Mouse (Mus musculus) neural tube, embryonic 13.5 days (tissue): ENCODE data around the gene Pkd1l1. TPM values are rescaled to one million over a fixed set of nuclear protein-coding genes. Genes with fewer than 3 reads are reported as not detected.

Source experiments
- ATAC-seq: fragments of 200-750 bp; cut with Nextera tagmentation; 2 replicates; pipeline ENCODE4 v1.8.0; 2017; ENCODE audit warnings: low read depth, mild to moderate bottlenecking, moderate TSS enrichment, moderate library complexity
- H3K27ac ChIP-seq: fragments of 300-500 bp; sonication (generic); replicated peaks from 2 replicates; pipeline ENCODE4 v1.5.1; 2015; ENCODE audit warnings: moderate library complexity, mild to moderate bottlenecking, inconsistent platforms
- H3K27me3 ChIP-seq: fragments of 300-500 bp; sonication (generic); 2 replicates; pipeline ENCODE4 v1.6.1; 2015; ENCODE audit warnings: mild to moderate bottlenecking, inconsistent platforms
- H3K36me3 ChIP-seq: fragments of 300-500 bp; sonication (generic); 2 replicates; pipeline ENCODE4 v1.6.1; 2015; ENCODE audit warnings: mild to moderate bottlenecking, inconsistent platforms
- H3K4me1 ChIP-seq: fragments of 300-500 bp; sonication (generic); replicated peaks from 2 replicates; pipeline ENCODE4 v1.6.1; 2015; ENCODE audit warnings: inconsistent platforms
- H3K4me2 ChIP-seq: fragments of 300-500 bp; sonication (generic); 2 replicates; pipeline ENCODE4 v1.6.1; 2015; ENCODE audit warnings: inconsistent platforms, mild to moderate bottlenecking, moderate library complexity
- H3K4me3 ChIP-seq: fragments of 300-500 bp; sonication (generic); 2 replicates; pipeline ENCODE4 v1.5.1; 2015; ENCODE audit warnings: mild to moderate bottlenecking, inconsistent platforms
- H3K9ac ChIP-seq: fragments of 300-500 bp; sonication (generic); 2 replicates; pipeline ENCODE4 v1.6.1; 2015; ENCODE audit warnings: moderate library complexity, mild to moderate bottlenecking, inconsistent platforms
- H3K9me3 ChIP-seq: fragments of 300-500 bp; sonication (generic); 2 replicates; pipeline ENCODE4 v1.6.1; 2016; ENCODE audit warnings: inconsistent platforms
- WGBS: fragments of 180-500 bp; shearing (Covaris S2); methylation state at CpG from one replicate; pipeline ENCODE4 v1.1.7; 2015; 5-methylcytosine and 5-hydroxymethylcytosine counted together
- polyA plus RNA-seq: library from polyadenylated mRNA; unstranded; fragments of >200 nt; fragmentation: Nextera tagmentation; extraction: Ambion mirVana; gene quantifications from 2 replicates; pipeline ENCODE4 v1.2.1, GENCODE M21; 2015

The Pkd1l1 gene
- polyA plus RNA-seq, 1 experiment from 2014 or later: 0.21 TPM

DNA sequence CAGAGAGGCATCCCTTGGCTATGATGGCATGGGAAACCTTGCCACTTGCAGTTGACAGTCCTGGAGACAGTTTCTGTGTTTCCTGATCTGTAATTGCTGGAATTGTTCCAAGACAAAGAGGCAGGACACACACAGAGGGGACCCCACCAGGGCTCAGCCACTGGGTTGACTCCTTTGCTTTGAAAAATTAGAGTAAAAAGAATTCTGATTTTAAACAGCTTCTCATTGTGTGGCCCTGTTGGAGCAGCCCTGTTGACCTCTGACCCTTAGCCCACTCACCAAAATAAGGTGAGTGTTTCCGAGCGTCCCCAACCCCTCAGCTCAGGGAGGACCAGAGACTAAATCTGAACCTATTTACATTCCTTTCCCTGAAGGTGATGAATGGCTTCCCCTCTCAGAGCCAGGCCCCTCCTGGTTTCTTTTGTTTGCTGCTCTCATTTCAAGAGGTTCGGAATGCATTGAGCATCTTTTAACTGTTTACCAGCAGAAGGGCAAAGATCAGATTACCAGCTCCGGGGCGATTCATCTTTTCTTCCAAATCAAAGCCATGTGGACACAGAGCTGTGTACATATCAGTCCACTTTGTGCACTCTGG is 161.5 kb downstream of the Pkd1l1 start:
- no peaks in the 10 kb centered on the region for H3K9me3 ChIP-seq

DNA sequence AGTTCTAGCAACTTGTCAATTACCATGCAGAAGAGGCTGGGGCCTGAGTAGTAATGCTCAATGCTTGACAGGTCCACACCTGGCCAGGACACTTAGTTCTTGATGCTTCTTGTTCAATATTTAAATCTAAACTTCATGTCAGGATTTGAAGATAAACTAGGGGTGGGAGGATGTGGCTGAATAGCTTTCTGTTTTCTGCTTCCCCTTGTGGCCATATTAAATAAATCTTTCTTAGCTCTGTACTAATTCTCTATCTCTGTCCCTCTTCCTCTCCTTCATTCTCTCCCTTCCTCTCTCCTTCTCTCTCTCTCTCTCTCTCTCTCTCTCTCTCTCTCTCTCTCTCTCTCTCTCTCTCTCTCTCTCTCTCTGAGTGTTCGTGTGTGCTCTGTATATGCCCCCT is 163.4 kb downstream of the Pkd1l1 start:
- Histone ChIP-seq H3K27ac (no peak overlapping the region), H3K27me3 (no peaks in the 10 kb centered on the region), H3K9me3 (no peaks in the 10 kb centered on the region), H3K36me3 (no peaks in the 10 kb centered on the region), H3K4me2 (no peak overlapping the region), H3K4me1 (peaks cover 13% of the 10 kb centered on the region), H3K4me3 (no peak overlapping the region), H3K9ac (no peak overlapping the region)
- WGBS: 83% methylated on average over 1 of the region's 1 CpGs
- no peak for ATAC-seq

More for the DNA sequence above, 161.5 kb downstream of the Pkd1l1 start:
- Histone ChIP-seq H3K9ac (no peak overlapping the region), H3K4me2 (no peak overlapping the region), H3K36me3 (no peaks in the 10 kb centered on the region), H3K27ac (no peak overlapping the region), H3K4me3 (no peak overlapping the region), H3K4me1 (peaks cover 13% of the 10 kb centered on the region), H3K27me3 (no peaks in the 10 kb centered on the region)
- no peak for ATAC-seq
- 5% methylated on average over 5 of the region's 5 CpGs for WGBS

DNA sequence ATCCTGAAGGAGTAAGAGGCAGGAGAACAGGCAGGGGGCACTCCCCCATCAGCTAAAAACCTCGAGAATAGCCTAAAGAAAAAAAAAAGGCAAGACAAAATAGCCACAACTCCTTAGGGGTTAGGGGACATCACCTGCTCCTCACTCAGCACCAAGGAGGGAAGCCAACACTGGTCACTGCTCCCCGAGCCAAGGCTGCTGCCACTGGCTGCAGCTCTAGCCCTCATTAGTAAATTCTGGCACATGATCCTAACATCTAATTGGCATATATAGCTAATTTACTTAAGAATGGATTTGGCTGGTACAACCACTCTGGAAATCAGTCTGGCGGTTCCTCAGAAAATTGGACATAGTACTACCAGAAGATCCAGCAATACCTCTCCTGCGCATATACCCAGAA is 166.1 kb downstream of the Pkd1l1 start:
- no peaks in the 10 kb centered on the region for H3K36me3 ChIP-seq
- H3K27me3 ChIP-seq: no peaks in the 10 kb centered on the region
- no peak overlapping the region for H3K4me3 ChIP-seq
- no peak for ATAC-seq
- H3K27ac ChIP-seq: no peak overlapping the region
- peaks cover 8% of the 10 kb centered on the region; the same call in 1 of the 2 replicates for H3K4me1 ChIP-seq
- 77% methylated on average over 4 of the region's 4 CpGs for WGBS
- no peaks in the 10 kb centered on the region for H3K9me3 ChIP-seq
- H3K4me2 ChIP-seq: no peak overlapping the region
- no peak overlapping the region for H3K9ac ChIP-seq

DNA sequence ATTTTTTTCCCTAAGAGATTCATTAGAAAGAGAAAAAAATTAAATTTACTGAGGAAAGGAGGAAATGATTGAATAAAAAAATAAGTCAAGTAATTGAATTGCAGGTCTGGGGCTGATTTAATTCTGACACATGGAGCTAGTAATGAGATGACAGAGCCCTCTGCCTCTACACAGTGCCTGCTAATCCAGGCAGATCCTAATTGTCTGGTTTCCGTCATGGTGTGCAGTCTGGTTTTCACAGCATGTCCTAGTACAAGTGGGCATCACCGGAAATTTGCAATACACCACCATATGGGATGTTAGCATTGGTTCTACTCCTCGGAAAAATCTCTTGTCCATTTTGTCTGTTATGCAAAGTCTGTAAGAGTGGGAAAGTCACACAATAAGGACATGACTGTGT is 168.9 kb downstream of the Pkd1l1 start:
- ATAC-seq: peak; percentile 61; the same call in 1 of the 2 replicates
- Histone ChIP-seq H3K4me1 (no peaks in the 10 kb centered on the region), H3K36me3 (no peaks in the 10 kb centered on the region), H3K4me3 (no peak overlapping the region), H3K27ac (no peak overlapping the region), H3K27me3 (no peaks in the 10 kb centered on the region), H3K4me2 (no peak overlapping the region), H3K9ac (no peak overlapping the region), H3K9me3 (no peaks in the 10 kb centered on the region)
- 70% methylated on average over 3 of the region's 3 CpGs for WGBS

DNA sequence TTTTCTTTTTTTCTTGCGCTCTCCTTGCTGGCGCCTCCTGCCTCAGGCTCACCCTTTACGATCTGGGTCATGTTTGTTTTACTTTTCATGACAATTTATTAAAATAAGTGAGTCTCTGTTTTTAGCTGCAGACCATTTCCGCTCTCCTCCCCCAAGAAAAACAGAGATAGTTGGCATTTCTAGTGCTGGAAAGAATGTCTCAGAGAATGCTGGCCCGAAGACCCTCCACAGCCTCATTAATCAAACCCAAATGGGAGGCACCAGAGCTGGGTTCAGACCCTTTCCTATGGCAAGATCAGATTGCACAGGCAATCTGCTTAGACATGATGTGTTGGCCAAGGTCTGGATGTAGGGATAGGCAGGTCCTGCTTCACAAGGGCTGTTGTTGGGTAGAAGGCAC is 175.6 kb downstream of the Pkd1l1 start:
- WGBS: 78% methylated on average over 5 of the region's 5 CpGs
- H3K4me3 ChIP-seq: no peak overlapping the region
- H3K27me3 ChIP-seq: no peaks in the 10 kb centered on the region
- no peak overlapping the region for H3K9ac ChIP-seq
- H3K4me1 ChIP-seq: no peaks in the 10 kb centered on the region
- H3K4me2 ChIP-seq: no peak overlapping the region
- no peaks in the 10 kb centered on the region for H3K36me3 ChIP-seq
- no peak overlapping the region for H3K27ac ChIP-seq
- ATAC-seq: no peak
- no peaks in the 10 kb centered on the region for H3K9me3 ChIP-seq

DNA sequence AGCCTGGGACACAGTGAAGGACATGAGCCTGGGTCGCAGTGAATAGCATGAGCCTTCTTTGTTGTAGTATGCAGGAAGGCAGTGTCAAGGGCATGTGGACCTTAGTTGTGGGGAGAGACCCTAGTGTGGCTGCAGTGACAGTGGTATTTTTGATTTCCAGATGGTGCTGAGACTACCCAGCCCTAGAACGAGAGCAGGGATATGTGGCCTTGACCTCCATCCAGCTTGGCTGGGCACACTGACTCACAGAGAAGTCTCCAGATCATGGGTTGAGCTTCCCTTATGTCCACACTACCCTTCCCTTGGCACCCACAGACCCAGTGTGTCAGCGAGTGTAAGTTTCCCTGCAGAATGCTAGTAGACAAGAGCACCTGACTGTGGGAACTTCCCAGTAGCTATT is 178.0 kb downstream of the Pkd1l1 start:
- Histone ChIP-seq H3K36me3 (no peaks in the 10 kb centered on the region), H3K27ac (no peak overlapping the region), H3K9ac (no peak overlapping the region), H3K9me3 (no peaks in the 10 kb centered on the region), H3K4me3 (no peak overlapping the region), H3K27me3 (no peaks in the 10 kb centered on the region), H3K4me1 (no peaks in the 10 kb centered on the region), H3K4me2 (no peak overlapping the region)
- WGBS: 95% methylated on average over 3 of the region's 3 CpGs
- no peak for ATAC-seq

DNA sequence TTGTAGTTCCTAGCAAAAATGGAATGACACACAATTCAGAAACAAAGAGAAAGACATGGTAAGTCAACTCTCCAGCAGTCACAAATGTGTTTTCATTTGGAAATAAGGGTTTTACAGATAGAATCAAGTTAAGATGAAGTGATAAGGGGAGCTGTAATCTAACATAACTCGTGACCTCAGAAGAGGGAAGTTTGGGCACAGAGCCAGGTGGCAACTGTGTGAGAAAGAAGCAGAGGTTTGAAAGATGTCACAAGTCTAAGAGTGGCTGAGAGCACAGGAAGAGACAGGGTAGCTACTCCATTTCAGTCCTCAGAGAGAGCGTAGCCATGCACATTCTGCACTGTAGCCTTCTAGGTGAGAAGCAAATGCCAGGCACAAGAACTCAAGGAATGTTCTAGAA is 180.9 kb downstream of the Pkd1l1 start:
- H3K27me3 ChIP-seq: no peaks in the 10 kb centered on the region
- 86% methylated on average over 2 of the region's 2 CpGs for WGBS
- no peaks in the 10 kb centered on the region for H3K36me3 ChIP-seq
- no peak for ATAC-seq
- H3K4me1 ChIP-seq: no peaks in the 10 kb centered on the region
- no peaks in the 10 kb centered on the region for H3K9me3 ChIP-seq
- H3K27ac ChIP-seq: no peak overlapping the region
- no peak overlapping the region for H3K4me3 ChIP-seq
- H3K4me2 ChIP-seq: no peak overlapping the region
- H3K9ac ChIP-seq: no peak overlapping the region

DNA sequence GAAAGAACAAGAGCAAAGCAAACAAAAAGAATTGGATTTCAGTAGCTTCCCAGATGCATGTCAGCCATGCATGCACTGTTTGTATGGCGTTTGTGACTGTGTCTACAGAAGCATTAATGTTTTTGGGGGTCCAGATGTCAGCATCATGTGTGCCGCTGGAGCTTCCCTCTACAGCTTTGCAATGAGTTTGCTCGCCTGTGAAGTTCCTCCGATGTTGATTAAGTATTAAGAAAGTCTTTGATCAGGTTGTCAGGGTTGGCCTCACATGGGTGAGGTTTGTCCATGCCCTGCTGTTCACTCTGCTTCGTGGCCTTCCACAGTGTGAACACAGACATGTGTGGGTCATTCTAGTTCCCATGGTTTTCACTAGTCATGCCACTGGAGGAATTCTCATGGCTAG is 183.9 kb downstream of the Pkd1l1 start:
- 81% methylated on average over 5 of the region's 5 CpGs for WGBS

DNA sequence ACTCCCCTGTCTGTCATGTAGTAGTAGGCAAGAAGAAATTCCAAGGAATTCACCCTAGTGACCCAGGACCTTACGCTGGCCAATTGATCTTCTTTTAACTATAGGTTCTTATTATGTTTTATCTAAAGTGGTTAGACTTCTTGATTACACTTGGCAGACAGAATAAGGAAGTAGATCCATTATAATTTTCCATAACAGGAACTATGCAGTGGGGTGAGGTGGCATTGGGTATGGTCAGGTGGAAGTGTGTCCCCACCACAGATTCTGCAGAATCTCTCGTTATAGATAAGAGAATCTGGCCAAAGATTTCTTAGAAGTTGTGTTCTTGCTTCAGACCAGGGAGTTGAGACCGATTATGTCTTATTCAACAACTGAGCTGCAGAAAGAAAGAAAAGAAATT is 185.5 kb downstream of the Pkd1l1 start:
- Histone ChIP-seq H3K27ac (no peak overlapping the region), H3K36me3 (no peaks in the 10 kb centered on the region), H3K9me3 (no peaks in the 10 kb centered on the region), H3K9ac (no peak overlapping the region), H3K4me1 (no peaks in the 10 kb centered on the region), H3K4me2 (no peak overlapping the region), H3K27me3 (no peaks in the 10 kb centered on the region), H3K4me3 (no peak overlapping the region)
- ATAC-seq: no peak
- 87% methylated on average over 3 of the region's 3 CpGs for WGBS

More for the DNA sequence above, 183.9 kb downstream of the Pkd1l1 start:
- no peak overlapping the region for H3K4me2 ChIP-seq
- H3K4me3 ChIP-seq: no peak overlapping the region
- no peaks in the 10 kb centered on the region for H3K36me3 ChIP-seq
- H3K27me3 ChIP-seq: no peaks in the 10 kb centered on the region
- no peak for ATAC-seq
- H3K27ac ChIP-seq: no peak overlapping the region
- H3K9ac ChIP-seq: no peak overlapping the region
- H3K4me1 ChIP-seq: no peaks in the 10 kb centered on the region
- H3K9me3 ChIP-seq: no peaks in the 10 kb centered on the region

DNA sequence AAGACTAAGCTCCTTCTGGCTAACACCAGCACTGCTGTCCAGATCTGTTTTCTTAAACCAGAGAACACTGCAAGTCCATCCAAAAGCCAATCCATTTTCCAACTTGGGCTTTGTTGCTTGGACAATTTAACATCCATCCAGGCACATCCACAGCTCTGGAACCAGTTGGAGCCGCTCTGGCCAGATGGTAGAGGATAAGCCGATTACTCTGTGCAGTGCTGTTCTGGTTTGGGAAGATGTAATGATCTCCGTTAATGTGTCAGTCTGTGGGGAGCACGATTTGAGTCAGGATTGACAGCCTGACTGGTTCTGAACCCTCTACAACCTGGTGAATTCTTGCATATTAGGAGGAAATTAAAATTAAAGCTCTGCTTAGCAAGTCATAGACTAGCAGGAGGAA is 188.7 kb downstream of the Pkd1l1 start:
- H3K27ac ChIP-seq: no peak overlapping the region
- no peak overlapping the region for H3K4me2 ChIP-seq
- H3K4me3 ChIP-seq: no peak overlapping the region
- H3K36me3 ChIP-seq: no peaks in the 10 kb centered on the region
- H3K9ac ChIP-seq: no peak overlapping the region
- no peaks in the 10 kb centered on the region for H3K27me3 ChIP-seq
- H3K9me3 ChIP-seq: no peaks in the 10 kb centered on the region
- peaks cover 17% of the 10 kb centered on the region for H3K4me1 ChIP-seq
- no peak for ATAC-seq
- WGBS: 79% methylated on average over 4 of the region's 4 CpGs

DNA sequence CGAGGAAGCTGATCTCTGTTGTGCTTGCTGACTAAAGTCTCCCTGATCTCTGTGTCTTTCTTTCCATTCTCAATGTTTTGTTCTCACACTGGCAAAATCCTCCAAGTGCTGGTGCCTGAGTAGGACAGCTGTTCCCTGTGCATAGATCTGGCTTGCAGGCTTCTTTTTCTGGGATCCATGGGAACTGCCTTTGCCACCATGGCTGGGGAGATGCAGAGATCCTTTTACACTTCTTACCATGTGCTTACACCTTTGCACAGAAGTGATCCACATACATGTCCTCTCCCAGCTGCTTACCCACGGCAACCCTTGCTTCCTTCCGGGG is 191.0 kb downstream of the Pkd1l1 start:
- H3K9me3 ChIP-seq: no peaks in the 10 kb centered on the region
- 80% methylated on average over 3 of the region's 3 CpGs for WGBS
- H3K27me3 ChIP-seq: no peaks in the 10 kb centered on the region
- no peak overlapping the region for H3K4me2 ChIP-seq
- no peak overlapping the region for H3K9ac ChIP-seq
- H3K4me3 ChIP-seq: no peak overlapping the region
- 0 out of 2 replicates have a peak overlapping the region, but pooled peaks have one; percentile 34 for H3K27ac ChIP-seq
- ATAC-seq: no peak
- H3K36me3 ChIP-seq: no peaks in the 10 kb centered on the region
- H3K4me1 ChIP-seq: peaks cover 22% of the 10 kb centered on the region

DNA sequence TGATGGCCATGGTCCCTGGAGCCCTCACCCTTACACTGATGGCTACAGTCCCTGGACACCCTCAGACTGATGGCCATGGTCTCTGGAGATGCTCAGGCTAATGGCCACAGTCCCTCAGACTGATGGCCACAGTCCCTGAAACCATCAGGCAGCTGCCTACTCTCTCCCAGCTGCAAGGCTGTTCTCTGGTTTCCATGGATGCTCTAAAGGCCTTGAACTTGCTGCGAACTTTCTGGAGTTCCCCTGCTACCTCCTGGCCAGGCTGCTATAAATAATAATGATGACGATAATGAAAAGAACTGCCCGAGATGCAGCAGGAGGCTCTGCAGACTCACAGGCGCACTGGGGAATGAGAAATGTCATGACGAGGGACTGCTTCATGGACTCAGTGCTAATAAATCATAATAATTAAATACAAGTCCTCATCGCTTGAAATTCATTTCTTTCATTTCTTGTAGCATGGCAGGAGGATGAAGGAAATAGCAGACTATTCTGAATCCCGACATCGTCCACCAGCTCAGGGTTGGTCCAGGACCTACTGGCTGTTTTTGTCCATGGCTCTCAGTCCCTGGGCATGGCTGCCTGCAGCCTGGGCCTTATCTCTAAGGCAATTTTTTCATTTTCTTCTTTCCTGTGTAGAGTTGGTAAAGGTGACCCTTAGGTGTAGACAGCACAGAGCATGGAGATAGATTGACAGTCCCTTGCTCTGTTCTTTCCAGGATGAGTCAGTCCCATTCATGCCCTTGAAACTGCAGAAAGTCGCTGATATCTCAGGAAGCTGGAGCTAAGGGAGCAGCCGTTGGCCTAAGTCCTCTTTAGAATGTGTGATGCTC is 191.5 kb downstream of the Pkd1l1 start:
- peaks cover 22% of the 10 kb centered on the region for H3K4me1 ChIP-seq
- peak; percentile 80 for ATAC-seq
- H3K27me3 ChIP-seq: no peaks in the 10 kb centered on the region
- H3K9ac ChIP-seq: no peak overlapping the region
- H3K36me3 ChIP-seq: no peaks in the 10 kb centered on the region
- no peak overlapping the region for H3K4me2 ChIP-seq
- WGBS: 45% methylated on average over 10 of the region's 10 CpGs
- no peak overlapping the region for H3K4me3 ChIP-seq
- H3K9me3 ChIP-seq: no peaks in the 10 kb centered on the region
- H3K27ac ChIP-seq: peak overlapping the region; percentile 34; the same call in 1 of the 2 replicates

DNA sequence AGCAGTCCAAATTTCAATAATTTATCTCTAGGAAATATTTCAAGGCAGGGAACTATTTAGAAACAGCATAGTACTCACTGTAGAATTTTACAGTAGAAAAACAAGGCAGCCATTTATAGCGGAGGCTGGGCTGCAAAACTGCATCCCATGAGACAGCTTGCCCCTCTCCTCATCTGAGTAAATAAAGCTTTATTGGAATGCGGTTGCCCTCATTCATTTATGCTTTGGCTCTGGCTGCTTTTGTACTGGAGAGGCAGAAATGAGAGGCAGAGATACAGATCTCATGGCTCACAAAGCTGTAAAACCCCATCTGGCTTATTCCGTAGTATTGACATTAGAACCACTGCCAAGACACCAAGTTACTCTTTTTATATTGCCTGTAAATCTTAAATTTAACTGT is 193.6 kb downstream of the Pkd1l1 start:
- peaks cover 22% of the 10 kb centered on the region for H3K4me1 ChIP-seq
- no peak for ATAC-seq
- no peaks in the 10 kb centered on the region for H3K36me3 ChIP-seq
- H3K4me3 ChIP-seq: no peak overlapping the region
- no peaks in the 10 kb centered on the region for H3K27me3 ChIP-seq
- no peak overlapping the region for H3K9ac ChIP-seq
- 43% methylated on average over 3 of the region's 3 CpGs for WGBS
- no peak overlapping the region for H3K4me2 ChIP-seq
- peak overlapping the region; percentile 42 for H3K27ac ChIP-seq
- H3K9me3 ChIP-seq: no peaks in the 10 kb centered on the region
